Mouse (Mus musculus): ENCODE data around the gene Synrg. TPM values are rescaled to one million over a fixed set of nuclear protein-coding genes. Genes with fewer than 3 reads are reported as not detected.

Gene Synrg
- total RNA-seq, 2 experiments from 2014 or later = 13.2 to 25.3 TPM

DNA sequence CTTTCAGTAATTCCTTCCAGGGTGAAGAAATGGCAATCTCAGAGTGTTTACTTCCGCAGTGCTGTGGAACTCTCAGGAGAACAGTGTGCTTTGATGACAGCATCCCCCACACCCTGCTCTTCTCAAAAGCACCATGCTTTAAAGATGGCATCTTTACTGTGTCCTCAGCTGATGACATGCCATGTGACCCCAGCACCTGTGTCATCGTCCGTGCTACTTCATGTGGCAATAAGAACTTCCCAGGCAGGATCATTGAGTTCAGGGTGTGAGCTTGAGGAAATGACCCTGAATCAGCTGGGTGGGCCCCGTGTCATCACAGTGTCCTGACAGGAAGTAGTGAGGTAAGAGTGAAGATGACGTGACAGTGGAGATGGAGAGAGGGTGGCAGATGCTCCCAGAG, 68.3 kb downstream of the Synrg start:
- peak; percentile 23; the same call in 1 of the 2 replicates for ATAC-seq (replicated peaks; ENCODE audit: poor library complexity)

DNA sequence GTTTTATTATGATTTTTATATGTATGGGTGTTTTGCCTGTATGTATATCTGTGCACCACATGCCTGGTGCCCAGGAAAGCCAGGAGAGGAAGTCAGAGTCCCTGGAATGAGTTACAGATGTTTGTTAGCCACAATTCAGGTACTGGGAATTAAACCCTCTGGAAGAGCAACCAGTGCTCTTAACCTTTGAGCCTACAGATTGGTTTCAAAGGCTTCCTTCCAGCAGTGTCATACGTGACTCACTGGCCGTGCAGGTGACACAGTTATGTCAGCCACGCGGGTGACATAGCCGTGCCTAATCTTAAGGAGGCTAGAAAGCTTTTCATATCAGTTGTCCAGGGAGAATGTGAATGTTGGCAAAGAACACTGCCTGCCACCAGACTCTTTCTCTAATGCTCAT, 69.4 kb downstream of the Synrg start:
- ATAC-seq (replicated peaks; ENCODE audit: poor library complexity) = no peak

GRCm38 (mm10) chr11:84040621-84041020, 76.4 kb downstream of the Synrg start:
- no peak for ATAC-seq (replicated peaks; ENCODE audit: poor library complexity)

DNA sequence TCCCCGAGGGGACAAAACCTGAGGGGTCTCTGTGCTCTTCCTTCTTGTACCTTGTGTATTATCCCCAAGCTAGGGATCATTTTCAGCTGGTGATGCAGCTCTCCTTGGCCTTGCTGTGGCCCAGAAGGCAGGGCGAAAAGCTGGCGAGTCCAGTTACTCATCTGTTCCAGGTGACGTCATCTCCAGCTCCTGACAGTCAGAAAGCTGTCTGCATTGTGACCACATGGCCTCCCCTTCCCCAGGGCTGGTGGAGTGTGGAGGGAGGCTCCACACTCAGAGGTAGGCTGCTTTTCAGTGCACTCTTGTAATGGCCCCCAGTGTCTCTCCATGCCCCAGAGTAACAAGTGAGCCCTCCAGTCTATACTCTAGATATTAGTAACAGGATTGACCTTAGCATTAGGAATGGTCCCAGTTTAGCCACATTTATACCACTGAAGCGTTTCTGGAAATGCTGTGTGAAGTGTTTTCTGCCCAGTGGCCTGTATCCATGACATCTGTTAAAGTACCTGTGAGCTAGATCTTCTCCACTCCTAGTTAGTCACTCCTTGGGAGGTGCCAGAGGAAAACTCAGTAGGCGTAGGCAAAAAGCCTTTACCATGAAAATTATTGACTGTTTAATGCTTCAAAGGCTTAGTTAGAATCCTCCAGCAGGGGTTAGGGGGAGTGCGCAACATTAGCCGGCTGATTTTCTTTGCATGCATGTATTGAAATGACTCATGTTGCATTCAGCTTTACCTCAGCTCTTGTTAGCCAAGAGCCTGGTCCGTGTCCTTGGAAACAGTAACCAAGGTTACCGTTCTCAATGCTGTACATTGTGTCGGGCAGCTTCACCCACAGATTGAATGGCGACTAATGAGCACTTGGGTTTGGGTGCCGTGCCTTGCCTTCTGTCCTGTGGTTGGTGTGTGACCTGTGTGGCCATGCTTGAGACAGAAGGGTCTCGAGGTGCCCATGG, 78.9 kb downstream of the Synrg start:
- ATAC-seq (replicated peaks; ENCODE audit: poor library complexity) = no peak

DNA sequence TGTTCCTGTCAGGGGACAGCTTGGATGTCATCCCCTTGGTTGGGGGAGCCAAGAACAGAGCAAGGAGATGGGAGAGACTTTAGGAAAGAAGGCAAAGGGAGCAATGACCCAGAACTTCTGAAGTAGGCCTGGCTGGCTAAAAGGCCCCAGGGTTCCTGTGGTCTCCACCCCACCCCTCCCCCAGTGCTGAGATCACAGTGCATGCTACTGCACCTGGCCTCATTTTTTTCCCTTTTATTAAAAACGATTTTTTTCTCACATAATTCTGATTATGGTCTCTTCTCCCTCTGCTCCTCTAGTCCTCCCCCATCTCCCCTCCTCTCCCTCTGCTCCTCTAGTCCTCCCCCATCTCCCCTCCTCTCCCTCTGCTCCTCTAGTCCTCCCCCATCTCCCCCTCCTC, 80.8 kb downstream of the Synrg start:
- no peak for ATAC-seq (replicated peaks; ENCODE audit: poor library complexity)

DNA sequence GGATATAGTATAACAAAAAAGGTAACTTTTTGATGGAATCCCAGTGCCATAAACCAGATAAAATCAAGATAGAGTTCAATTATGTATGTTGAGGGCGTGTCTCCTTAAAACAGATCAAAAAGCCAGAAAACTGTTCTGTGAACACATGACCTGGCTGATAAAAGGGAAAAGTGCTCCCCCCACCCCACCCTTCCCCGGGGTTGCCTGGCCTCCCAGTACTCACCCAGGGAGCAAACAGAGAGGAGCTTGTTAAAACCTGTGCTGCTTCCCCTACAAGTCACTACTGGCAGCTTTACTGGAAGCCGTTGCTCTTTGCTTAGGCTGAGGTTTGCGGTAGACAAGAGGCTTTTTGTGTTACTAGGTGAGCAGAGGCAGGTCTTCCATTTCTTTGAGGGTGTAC, 83.0 kb downstream of the Synrg start:
- no peak for ATAC-seq (replicated peaks; ENCODE audit: poor library complexity)

DNA sequence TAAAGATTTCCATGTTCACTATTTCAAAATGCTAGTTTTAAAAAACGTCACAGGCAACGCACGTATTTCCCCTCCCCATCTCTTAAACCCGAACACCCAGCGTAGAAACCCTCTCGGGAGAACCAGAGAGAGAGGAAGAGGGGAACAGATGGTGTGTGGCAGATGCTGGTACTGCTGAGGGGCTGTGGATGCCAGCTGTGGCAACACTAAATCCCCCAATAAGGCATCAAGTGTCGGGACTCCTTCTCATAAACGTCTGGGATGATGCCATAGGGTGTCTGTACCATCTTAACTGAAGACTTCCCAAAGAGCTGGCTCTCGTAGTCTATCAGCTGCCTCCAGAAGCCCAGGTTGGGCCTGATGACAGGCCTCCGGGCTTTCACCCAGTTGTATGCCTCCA, 84.2 kb downstream of the Synrg start:
- ATAC-seq (replicated peaks; ENCODE audit: poor library complexity) = no peak

GRCm38 (mm10) chr11:84053055-84053454, 88.8 kb downstream of the Synrg start:
- ATAC-seq (replicated peaks; ENCODE audit: poor library complexity) = no peak

GRCm38 (mm10) chr11:84053524-84054163, 89.4 kb downstream of the Synrg start:
- ATAC-seq (replicated peaks; ENCODE audit: poor library complexity) = no peak

- no peak for ATAC-seq (replicated peaks; ENCODE audit: poor library complexity)
Measured at GRCm38 (mm10) chr11:84057418-84057817, 93.2 kb downstream of the Synrg start.

DNA sequence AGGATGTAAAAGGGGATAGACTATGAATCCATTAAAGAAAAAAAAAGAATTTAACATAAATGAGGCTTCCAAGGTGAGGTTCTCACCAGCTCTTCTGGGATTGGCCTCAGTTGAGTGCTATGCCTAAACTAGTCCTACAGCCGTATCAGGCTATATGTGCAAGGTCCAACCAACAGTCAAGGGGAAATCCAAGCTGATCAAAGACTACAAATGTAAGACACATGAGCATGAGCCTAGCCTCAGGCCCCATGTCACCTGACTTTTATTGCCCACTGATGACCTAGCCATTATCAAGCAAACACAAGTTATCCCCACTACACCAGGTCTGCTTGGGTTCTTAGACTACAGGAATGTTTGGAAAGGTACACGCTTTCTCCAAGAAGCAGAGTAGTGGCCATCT, 95.6 kb downstream of the Synrg start:
- ATAC-seq (replicated peaks; ENCODE audit: poor library complexity) = no peak

GRCm38 (mm10) chr11:84060635-84061034, 96.4 kb downstream of the Synrg start:
- no peak for ATAC-seq (replicated peaks; ENCODE audit: poor library complexity)

GRCm38 (mm10) chr11:84061881-84062280, 97.7 kb downstream of the Synrg start:
- ATAC-seq (replicated peaks; ENCODE audit: poor library complexity) = no peak

DNA sequence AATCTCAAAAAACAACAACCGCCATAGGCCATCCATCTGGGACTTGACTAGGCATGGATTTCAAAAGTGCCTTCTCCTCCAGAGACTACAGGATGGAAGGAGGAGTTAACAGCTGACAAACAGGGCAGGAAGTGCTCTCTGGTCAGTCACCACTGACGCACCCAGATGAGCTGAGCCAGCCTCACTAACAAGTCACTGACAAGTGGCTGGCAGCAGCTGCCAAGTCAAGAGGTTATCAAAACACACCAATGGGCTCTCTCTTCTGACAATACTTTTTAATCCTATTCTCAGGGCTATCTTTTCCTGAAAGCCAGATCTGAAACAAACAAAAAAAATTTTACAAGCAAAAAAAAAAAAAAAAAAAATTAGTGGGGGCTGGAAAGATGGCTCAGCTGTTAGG, 98.6 kb downstream of the Synrg start:
- ATAC-seq (replicated peaks; ENCODE audit: poor library complexity) = no peak

GRCm38 (mm10) chr11:84063631-84064209, 99.5 kb downstream of the Synrg start:
- no peak for ATAC-seq (replicated peaks; ENCODE audit: poor library complexity)

- peak; percentile 43; the same call in 1 of the 2 replicates for ATAC-seq (replicated peaks; ENCODE audit: poor library complexity)
Measured at GRCm38 (mm10) chr11:84066071-84066481, 101.8 kb downstream of the Synrg start.

DNA sequence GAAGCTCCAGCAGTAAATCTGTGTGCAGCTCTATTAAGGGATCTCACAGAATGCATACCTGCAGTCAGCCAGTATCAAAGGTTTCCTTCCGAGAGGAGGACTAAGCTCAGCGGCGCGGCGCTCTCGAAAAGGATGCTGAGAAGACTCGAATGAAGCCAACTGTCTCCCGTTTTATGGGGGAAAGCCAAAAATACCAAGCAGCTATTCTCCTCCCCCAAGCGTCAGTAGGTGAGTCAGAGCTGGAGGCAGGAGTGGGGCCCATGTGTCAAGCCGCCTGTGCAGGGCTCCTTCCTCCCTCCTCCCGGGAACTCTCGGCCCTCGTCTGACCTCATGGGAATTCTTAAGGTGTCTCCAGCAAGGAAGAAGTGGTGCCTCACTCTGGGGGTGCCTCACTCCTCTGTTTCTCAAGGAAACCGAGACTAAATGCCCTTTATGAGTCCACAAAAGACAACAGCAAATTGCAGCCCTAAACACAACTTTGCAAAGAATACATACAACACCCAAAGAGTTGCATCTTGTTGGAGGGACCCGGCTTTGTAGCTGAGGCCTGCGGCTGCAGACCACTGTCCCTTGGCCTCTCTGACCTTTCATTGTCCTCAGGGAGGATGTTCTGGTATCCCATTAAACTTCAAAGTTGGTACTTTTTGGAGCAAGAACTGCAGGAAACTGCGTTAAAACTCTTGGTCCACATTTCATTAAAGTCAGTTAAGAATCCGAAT, 102.9 kb downstream of the Synrg start:
- no peak for ATAC-seq (replicated peaks; ENCODE audit: poor library complexity)

GRCm38 (mm10) chr11:84067720-84068190, 103.5 kb downstream of the Synrg start:
- no peak; the same call in 1 of the 2 replicates for ATAC-seq (replicated peaks; ENCODE audit: poor library complexity)

DNA sequence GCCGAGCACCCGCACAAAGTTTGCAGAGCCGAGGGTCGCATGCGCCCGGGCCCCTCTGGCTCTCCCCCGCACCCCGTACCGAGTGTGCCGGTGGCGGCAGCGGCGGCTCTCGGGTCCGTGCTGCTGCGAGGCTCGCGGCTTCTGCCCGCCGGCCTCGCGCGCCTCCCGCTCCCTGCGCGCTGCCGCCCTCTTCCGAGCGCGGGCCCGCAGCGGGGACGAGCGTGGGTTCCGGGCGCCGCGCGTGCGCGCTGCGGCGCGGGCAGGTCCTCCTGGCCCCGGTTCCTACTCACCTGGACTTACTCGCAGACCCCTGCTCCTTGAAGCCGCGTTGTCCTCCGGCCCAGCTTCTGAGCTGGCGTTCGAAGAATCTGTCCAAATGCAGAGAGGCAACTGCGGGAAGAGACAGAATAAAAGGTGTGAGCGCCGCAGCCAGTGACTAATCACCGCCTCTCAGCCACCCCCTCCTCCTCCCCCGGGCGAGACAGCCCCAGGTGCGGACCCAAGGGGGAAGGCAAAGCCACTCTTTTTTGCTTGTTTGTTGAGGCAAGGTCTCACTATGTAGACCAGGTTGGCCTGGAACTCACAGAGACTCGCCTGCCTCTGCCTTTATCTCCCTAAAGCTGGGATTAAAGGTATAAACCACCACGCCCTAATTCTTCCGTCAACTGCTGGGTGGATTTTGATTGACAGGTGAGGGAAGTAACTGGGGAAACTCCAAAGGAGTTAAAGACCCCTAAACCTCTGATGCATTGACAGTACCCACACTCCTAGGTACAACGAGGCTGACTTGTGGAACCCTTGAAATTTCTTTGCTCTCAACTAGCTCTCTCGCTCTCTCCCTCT, 104.2 kb downstream of the Synrg start:
- peak; percentile 51; the same call in 1 of the 2 replicates for ATAC-seq (replicated peaks; ENCODE audit: poor library complexity)

DNA sequence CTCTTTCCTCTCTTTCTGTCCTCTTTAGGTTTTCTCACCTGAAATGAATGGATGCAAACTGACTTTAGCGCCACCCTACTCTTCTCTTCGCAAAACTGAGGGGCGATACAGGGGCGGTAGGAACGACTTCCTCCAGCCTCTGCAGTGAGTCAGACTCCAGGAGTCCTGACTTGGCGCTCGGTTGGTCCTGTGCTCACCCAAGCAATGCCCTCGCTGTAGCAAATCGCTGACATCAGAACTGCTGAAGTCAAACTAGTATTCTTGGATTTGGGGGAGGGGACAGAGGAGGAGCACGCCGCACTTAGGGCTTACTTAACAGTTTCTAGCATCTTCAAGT, 104.8 kb downstream of the Synrg start, which contains the start of gene Dusp14:
Gene Dusp14, minus strand, starts transcription at position 228 of the 337 bp plus-strand sequence.
- no peak for ATAC-seq (replicated peaks; ENCODE audit: poor library complexity)
